Mouse (Mus musculus) left cerebral cortex, adult 2 months (tissue): ENCODE data around the gene Sugp2. TPM values are rescaled to one million over a fixed set of nuclear protein-coding genes. Genes with fewer than 3 reads are reported as not detected.

Source experiments
- DNase-seq, 2 experiments: peaks; one replicate each; pipeline ENCODE4 v3.0.0; 2021 to 2022; ENCODE audit warnings: low spot score in 2 of 2, mixed read lengths in 1 of 2; ENCODE audit errors: extremely low spot score in 1 of 2
- H3K27ac ChIP-seq: fragments of 200-600 bp; 2 replicates; pipeline ENCODE4 v1.8.1; 2022
- H3K4me3 ChIP-seq: fragments of 200-600 bp; 2 replicates; pipeline ENCODE4 v1.8.1; 2022
- CTCF ChIP-seq: fragments of 200-600 bp; IDR thresholded peaks from 2 replicates; pipeline ENCODE4 v1.8.1; 2022; ENCODE audit warnings: antibody characterized with exemption, mild to moderate bottlenecking, moderate library complexity
- intact Hi-C: fragments of 180-260 bp; cut with DNase I; formaldehyde crosslinking; loops from one replicate; pipeline ENCODE4 v1.15.1; 2025
- total RNA-seq, 2 experiments: library from RNA; stranded (reverse); gene quantifications; 2 replicates each; pipeline ENCODE4 v1.2.3; 2021

Gene Sugp2
- total RNA-seq, 2 experiments from 2014 or later = 116 to 117 TPM

- TF ChIP-seq CTCF = no peak
- DNase-seq = no peak
- intact Hi-C loops = no loop called here
- Histone ChIP-seq H3K4me3 (no peak overlapping the region), H3K27ac (no peak overlapping the region)
Observed at GRCm38 (mm10) chr8:70267674-70268073, 33.6 kb downstream of the Sugp2 start.

GRCm38 (mm10) chr8:70268311-70268710 is 34.3 kb downstream of the Sugp2 start:
- H3K27ac ChIP-seq = peak overlapping the region; percentile 41; the same call in 1 of the 2 replicates
- no peak for TF ChIP-seq CTCF
- no peak for DNase-seq
- no peak overlapping the region for H3K4me3 ChIP-seq
- intact Hi-C loops = no loop called here

- intact Hi-C loops = no loop called here
- H3K27ac ChIP-seq = peak overlapping the region; percentile 41
- TF ChIP-seq CTCF = peak; percentile 54
- no peak overlapping the region for H3K4me3 ChIP-seq
- DNase-seq = peak in 1 of 2 experiments; percentile 20
Observed at GRCm38 (mm10) chr8:70268799-70269565, 35.0 kb downstream of the Sugp2 start.

GRCm38 (mm10) chr8:70272949-70273348 is 38.9 kb downstream of the Sugp2 start:
- TF ChIP-seq CTCF = no peak
- Histone ChIP-seq H3K27ac (no peak overlapping the region), H3K4me3 (no peak overlapping the region)
- intact Hi-C loops = no loop called here
- DNase-seq = no peak

- Histone ChIP-seq H3K27ac (no peak overlapping the region), H3K4me3 (no peak overlapping the region)
- DNase-seq = no peak
- no peak for TF ChIP-seq CTCF
- intact Hi-C loops = no loop called here
Observed at GRCm38 (mm10) chr8:70274350-70274749, 40.3 kb downstream of the Sugp2 start.

- intact Hi-C loops = no loop called here
- H3K27ac ChIP-seq = no peak overlapping the region
Observed at GRCm38 (mm10) chr8:70276476-70276875, 42.5 kb downstream of the Sugp2 start.

GRCm38 (mm10) chr8:70278175-70278574 is 44.1 kb downstream of the Sugp2 start:
- no peak for TF ChIP-seq CTCF
- intact Hi-C loops = no loop called here
- Histone ChIP-seq H3K27ac (no peak overlapping the region), H3K4me3 (no peak overlapping the region)
- DNase-seq = peak in 1 of 2 experiments; percentile 46

More at GRCm38 (mm10) chr8:70276476-70276875, 42.5 kb downstream of the Sugp2 start:
- H3K4me3 ChIP-seq = no peak overlapping the region
- DNase-seq = no peak
- no peak for TF ChIP-seq CTCF

GRCm38 (mm10) chr8:70279266-70279665 is 45.2 kb downstream of the Sugp2 start:
- TF ChIP-seq CTCF = no peak
- H3K4me3 ChIP-seq = no peak overlapping the region
- no peak for DNase-seq
- intact Hi-C loops = no loop called here
- H3K27ac ChIP-seq = no peak overlapping the region

GRCm38 (mm10) chr8:70281001-70281400 is 47.0 kb downstream of the Sugp2 start:
- no peak for TF ChIP-seq CTCF
- intact Hi-C loops = no loop called here
- H3K4me3 ChIP-seq = no peak overlapping the region
- no peak for DNase-seq
- no peak overlapping the region for H3K27ac ChIP-seq

- intact Hi-C loops = no loop called here
- Histone ChIP-seq H3K27ac (peak within 1 kb of the TSS; percentile 45), H3K4me3 (peak within 1 kb of the TSS; percentile 58)
- TF ChIP-seq CTCF = peak; percentile 77
- DNase-seq = peak; percentile 79
Observed at GRCm38 (mm10) chr8:70282603-70283135, 48.6 kb downstream of the Sugp2 start, which contains the start of gene Homer3. Gene Homer3 (plus strand): TSS chr8:70282827.

GRCm38 (mm10) chr8:70283136-70284077 is 49.4 kb downstream of the Sugp2 start:
- Histone ChIP-seq H3K4me3 (peak overlapping the region; percentile 58), H3K27ac (peak overlapping the region; percentile 45)
- intact Hi-C loops = no loop called here
- TF ChIP-seq CTCF = no peak
- no peak for DNase-seq

GRCm38 (mm10) chr8:70284421-70284820 is 50.4 kb downstream of the Sugp2 start:
- intact Hi-C loops = no loop called here
- no peak for DNase-seq
- no peak overlapping the region for H3K4me3 ChIP-seq
- no peak for TF ChIP-seq CTCF
- no peak overlapping the region for H3K27ac ChIP-seq
